Mouse (Mus musculus) ES-Bruce4 (cell line): ENCODE data around the gene Garem2.

Experiments
- CTCF ChIP-seq: IDR thresholded peaks from one replicate; pipeline ENCODE4 v1.8.1; 2011; ENCODE audit warnings: low read depth, low read length
- EP300 ChIP-seq: IDR thresholded peaks from 2 replicates; pipeline ENCODE4 v1.6.1; 2011; ENCODE audit warnings: low read depth, low read length; ENCODE audit not compliant: insufficient read depth
- POLR2A ChIP-seq: IDR thresholded peaks from one replicate; pipeline ENCODE4 v1.8.1; 2011; ENCODE audit warnings: low read length; ENCODE audit not compliant: insufficient read depth

- TF ChIP-seq CTCF, result no peak
- TF ChIP-seq POLR2A, result no peak
- TF ChIP-seq EP300, result no peak
Observed at GRCm38 (mm10) chr5:30119163-30119562, 14.2 kb downstream of the Garem2 start.
